Mouse (Mus musculus) limb, embryonic 15.5 days (tissue): ENCODE data around the gene Anp32e. TPM values are rescaled to one million over a fixed set of nuclear protein-coding genes. Genes with fewer than 3 reads are reported as not detected.
A peak's percentile ranks its signal among the peaks of the same experiment; 100 is the strongest.
"Not testable (repeated sequence)": the region's sequence is repeated elsewhere in the genome, so short reads cannot be mapped to it uniquely, and the experiment has no call there.

Source experiments
- ATAC-seq: fragments of 200-750 bp; cut with Nextera tagmentation; 2 replicates; pipeline ENCODE4 v1.8.0; 2017; ENCODE audit warnings: low read depth, moderate TSS enrichment; ENCODE audit not compliant: insufficient number of reproducible peaks, low FRiP score, low TSS enrichment
- H3K27ac ChIP-seq: fragments of 300-500 bp; sonication (generic); 2 replicates; pipeline ENCODE4 v1.5.1; 2015; ENCODE audit warnings: moderate library complexity, mild to moderate bottlenecking, inconsistent platforms
- H3K27me3 ChIP-seq: fragments of 300-500 bp; sonication (generic); 2 replicates; pipeline ENCODE4 v1.6.1; 2015; ENCODE audit warnings: inconsistent platforms
- H3K36me3 ChIP-seq: fragments of 300-500 bp; sonication (generic); 2 replicates; pipeline ENCODE4 v1.6.1; 2015; ENCODE audit warnings: inconsistent platforms
- H3K4me1 ChIP-seq: fragments of 300-500 bp; sonication (generic); 2 replicates; pipeline ENCODE4 v1.6.1; 2015; ENCODE audit warnings: inconsistent platforms
- H3K4me2 ChIP-seq: fragments of 300-500 bp; sonication (generic); 2 replicates; pipeline ENCODE4 v1.6.1; 2015; ENCODE audit warnings: mild to moderate bottlenecking, inconsistent platforms
- H3K4me3 ChIP-seq: fragments of 300-500 bp; sonication (generic); 2 replicates; pipeline ENCODE4 v1.5.1; 2015; ENCODE audit warnings: mild to moderate bottlenecking, inconsistent platforms
- H3K9ac ChIP-seq: fragments of 300-500 bp; sonication (generic); 2 replicates; pipeline ENCODE4 v1.6.1; 2015; ENCODE audit warnings: inconsistent platforms
- H3K9me3 ChIP-seq: fragments of 300-500 bp; sonication (generic); 2 replicates; pipeline ENCODE4 v1.6.1; 2016; ENCODE audit warnings: inconsistent platforms
- WGBS: fragments of 180-500 bp; shearing (Covaris S2); methylation state at CpG from one replicate; pipeline ENCODE4 v1.1.7; 2015; 5-methylcytosine and 5-hydroxymethylcytosine counted together
- polyA plus RNA-seq: library from polyadenylated mRNA; unstranded; fragments of >200 nt; fragmentation: Nextera tagmentation; extraction: Ambion mirVana; gene quantifications from 2 replicates; pipeline ENCODE4 v1.2.1, GENCODE M21; 2015

Gene Anp32e
- polyA plus RNA-seq, 1 experiment from 2014 or later = 177 TPM

- Histone ChIP-seq H3K4me2 (peak overlapping the region; percentile 74), H3K36me3 (peaks cover 13% of the 10 kb centered on the region), H3K9ac (peak overlapping the region; percentile 56), H3K27ac (peak overlapping the region; percentile 95), H3K4me3 (peak overlapping the region; percentile 59), H3K27me3 (no peaks in the 10 kb centered on the region), H3K9me3 (no peaks in the 10 kb centered on the region), H3K4me1 (peaks cover 4% of the 10 kb centered on the region; the same call in 1 of the 2 replicates)
- WGBS = 1% methylated on average over 49 of the region's 49 CpGs
- peak; percentile 91 for ATAC-seq
These were observed 21.9 kb downstream of the Anp32e start for GRCm38 (mm10) chr3:95950763-95951551.

- not testable (repeated sequence) for H3K27me3 ChIP-seq, H3K4me1 ChIP-seq, H3K9me3 ChIP-seq, H3K36me3 ChIP-seq, ATAC-seq
- Histone ChIP-seq H3K9ac (peak overlapping the region; percentile 56; the same call in 1 of the 2 replicates), H3K4me2 (peak overlapping the region; percentile 74), H3K27ac (peak overlapping the region; percentile 95), H3K4me3 (peak overlapping the region; percentile 59)
- 72% methylated on average over 12 of the region's 12 CpGs for WGBS
These were observed 22.5 kb downstream of the Anp32e start for GRCm38 (mm10) chr3:95951566-95951965.

- H3K4me2 ChIP-seq = no peak overlapping the region
- no peaks in the 10 kb centered on the region for H3K27me3 ChIP-seq
- no peak for ATAC-seq
- no peak overlapping the region for H3K9ac ChIP-seq
- H3K36me3 ChIP-seq = peaks cover 5% of the 10 kb centered on the region; the same call in 1 of the 2 replicates
- peaks cover 8% of the 10 kb centered on the region; the same call in 1 of the 2 replicates for H3K4me1 ChIP-seq
- no peak overlapping the region for H3K4me3 ChIP-seq
- no peak overlapping the region for H3K27ac ChIP-seq
- H3K9me3 ChIP-seq = no peaks in the 10 kb centered on the region
These were observed 24.0 kb downstream of the Anp32e start for GRCm38 (mm10) chr3:95953023-95953422.

- Histone ChIP-seq H3K27ac (no peak overlapping the region), H3K4me2 (no peak overlapping the region), H3K4me1 (peaks cover 8% of the 10 kb centered on the region; the same call in 1 of the 2 replicates), H3K9ac (no peak overlapping the region), H3K27me3 (no peaks in the 10 kb centered on the region), H3K9me3 (no peaks in the 10 kb centered on the region), H3K4me3 (no peak overlapping the region), H3K36me3 (peaks cover 2% of the 10 kb centered on the region; the same call in 1 of the 2 replicates)
- 71% methylated on average over 3 of the region's 3 CpGs for WGBS
- no peak for ATAC-seq
These were observed 24.5 kb downstream of the Anp32e start for GRCm38 (mm10) chr3:95953522-95953921.

GRCm38 (mm10) chr3:95954648-95955173, 25.7 kb downstream of the Anp32e start:
- H3K4me3 ChIP-seq, H3K9me3 ChIP-seq, H3K4me1 ChIP-seq, ATAC-seq, H3K27ac ChIP-seq, H3K4me2 ChIP-seq, H3K9ac ChIP-seq, H3K27me3 ChIP-seq, H3K36me3 ChIP-seq: not testable (repeated sequence)
- WGBS = 86% methylated on average over 12 of the region's 12 CpGs

- no peak overlapping the region for H3K4me2 ChIP-seq
- no peaks in the 10 kb centered on the region for H3K36me3 ChIP-seq
- no peak overlapping the region for H3K9ac ChIP-seq
- H3K4me1 ChIP-seq = peaks cover 8% of the 10 kb centered on the region; the same call in 1 of the 2 replicates
- no peaks in the 10 kb centered on the region for H3K9me3 ChIP-seq
- no peak overlapping the region for H3K4me3 ChIP-seq
- H3K27ac ChIP-seq = no peak overlapping the region
- ATAC-seq = no peak
- H3K27me3 ChIP-seq = no peaks in the 10 kb centered on the region
- whole genome bisulfite sequencing = 93% methylated on average over 5 of the region's 5 CpGs
These were observed 26.3 kb downstream of the Anp32e start for GRCm38 (mm10) chr3:95955318-95955717.

GRCm38 (mm10) chr3:95957359-95958148, 28.5 kb downstream of the Anp32e start:
- Histone ChIP-seq H3K36me3 (no peaks in the 10 kb centered on the region), H3K4me2 (no peak overlapping the region), H3K9me3 (no peaks in the 10 kb centered on the region), H3K27me3 (no peaks in the 10 kb centered on the region), H3K4me1 (0 out of 2 replicates have a peak, but pooled peaks cover 4% of the 10 kb centered on the region), H3K9ac (no peak overlapping the region), H3K4me3 (no peak overlapping the region), H3K27ac (peak overlapping the region; percentile 65)
- no peak for ATAC-seq
- WGBS = 45% methylated on average over 8 of the region's 8 CpGs

- Histone ChIP-seq H3K9ac (no peak overlapping the region), H3K4me3 (no peak overlapping the region), H3K27ac (no peak overlapping the region), H3K9me3 (no peaks in the 10 kb centered on the region), H3K36me3 (no peaks in the 10 kb centered on the region), H3K27me3 (no peaks in the 10 kb centered on the region), H3K4me1 (0 out of 2 replicates have a peak, but pooled peaks cover 4% of the 10 kb centered on the region), H3K4me2 (no peak overlapping the region)
- no peak for ATAC-seq
- WGBS = 82% methylated on average over 5 of the region's 5 CpGs
These were observed 30.0 kb downstream of the Anp32e start for GRCm38 (mm10) chr3:95959082-95959481.

GRCm38 (mm10) chr3:95959807-95960206, 30.8 kb downstream of the Anp32e start:
- 91% methylated on average over 1 of the region's 1 CpGs for WGBS
- 0 out of 2 replicates have a peak, but pooled peaks cover 4% of the 10 kb centered on the region for H3K4me1 ChIP-seq
- H3K9ac ChIP-seq = no peak overlapping the region
- H3K27me3 ChIP-seq = no peaks in the 10 kb centered on the region
- H3K27ac ChIP-seq = no peak overlapping the region
- no peak overlapping the region for H3K4me3 ChIP-seq
- H3K9me3 ChIP-seq = no peaks in the 10 kb centered on the region
- H3K36me3 ChIP-seq = no peaks in the 10 kb centered on the region
- ATAC-seq = no peak
- H3K4me2 ChIP-seq = no peak overlapping the region

GRCm38 (mm10) chr3:95962182-95962581, 33.1 kb downstream of the Anp32e start:
- H3K4me1 ChIP-seq, H3K4me3 ChIP-seq, H3K27me3 ChIP-seq, H3K27ac ChIP-seq, H3K9me3 ChIP-seq, H3K36me3 ChIP-seq, H3K4me2 ChIP-seq, ATAC-seq, H3K9ac ChIP-seq: not testable (repeated sequence)
- 79% methylated on average over 8 of the region's 8 CpGs for WGBS

GRCm38 (mm10) chr3:95963230-95963629, 34.2 kb downstream of the Anp32e start:
- WGBS = 41% methylated on average over 2 of the region's 2 CpGs
- no peaks in the 10 kb centered on the region for H3K36me3 ChIP-seq
- no peak overlapping the region for H3K27ac ChIP-seq
- no peaks in the 10 kb centered on the region for H3K9me3 ChIP-seq
- no peak overlapping the region for H3K9ac ChIP-seq
- peaks cover 5% of the 10 kb centered on the region for H3K4me1 ChIP-seq
- H3K4me2 ChIP-seq = no peak overlapping the region
- no peaks in the 10 kb centered on the region for H3K27me3 ChIP-seq
- H3K4me3 ChIP-seq = no peak overlapping the region
- ATAC-seq = no peak

- WGBS = 37% methylated on average over 4 of the region's 4 CpGs
- Histone ChIP-seq H3K27ac (no peak overlapping the region), H3K4me1 (peaks cover 5% of the 10 kb centered on the region), H3K9me3 (no peaks in the 10 kb centered on the region), H3K4me2 (no peak overlapping the region), H3K9ac (no peak overlapping the region), H3K4me3 (no peak overlapping the region), H3K27me3 (no peaks in the 10 kb centered on the region), H3K36me3 (no peaks in the 10 kb centered on the region)
- ATAC-seq = no peak
These were observed 34.6 kb downstream of the Anp32e start for GRCm38 (mm10) chr3:95963681-95964080.
